Mouse (Mus musculus): ENCODE measurements around the gene Tmem178b. TPM values are rescaled to one million over a fixed set of nuclear protein-coding genes. Genes with fewer than 3 reads are reported as not detected.

Tmem178b gene
- polyA plus RNA-seq, 1 experiment from 2014 or later: 0.24 TPM

DNA sequence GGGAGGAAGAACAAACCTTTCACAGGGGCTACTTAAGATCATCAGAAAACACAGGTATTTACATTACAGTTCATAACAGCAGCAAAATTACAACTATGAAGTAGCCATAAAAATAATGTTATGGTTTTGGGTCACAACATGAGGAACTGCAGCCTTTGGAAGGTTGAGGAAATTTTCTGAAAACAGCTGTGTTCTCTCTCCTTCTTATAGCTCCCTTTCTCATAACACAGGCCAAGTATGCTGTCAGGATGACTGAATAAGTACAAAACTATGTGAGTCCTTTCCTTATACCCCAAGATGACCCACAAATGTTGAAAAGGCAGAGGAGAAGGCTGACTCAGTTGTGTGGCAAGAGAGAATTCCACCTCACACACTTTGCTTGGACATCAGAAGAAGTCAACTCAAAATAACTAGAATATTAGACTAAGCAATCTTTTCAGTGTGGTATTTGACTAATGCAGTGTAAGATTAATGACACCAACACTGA is 347.6 kb downstream of the Tmem178b start:
- Histone ChIP-seq H3K9ac (ENCODE audit: low read length) (no peak overlapping the region), H3K36me3 (ENCODE audit: control insufficient read depth, insufficient read depth) (no peaks in the 10 kb centered on the region), H3K4me3 (ENCODE audit: low read length) (no peak overlapping the region), H3K27me3 (ENCODE audit: control insufficient read depth, insufficient read depth, low read length) (no peaks in the 10 kb centered on the region), H3K4me2 (ENCODE audit: low read depth, low read length) (no peak overlapping the region), H3K27ac (ENCODE audit: low read length) (no peak overlapping the region), H3K4me1 (ENCODE audit: control insufficient read depth, insufficient read depth, low read length) (no peaks in the 10 kb centered on the region), H3K9me3 (replicated peaks; ENCODE audit: control insufficient read depth, low read length) (no peaks in the 10 kb centered on the region)
- no peak for ATAC-seq (replicated peaks; ENCODE audit: extremely low read depth, insufficient read depth, low FRiP score)

DNA sequence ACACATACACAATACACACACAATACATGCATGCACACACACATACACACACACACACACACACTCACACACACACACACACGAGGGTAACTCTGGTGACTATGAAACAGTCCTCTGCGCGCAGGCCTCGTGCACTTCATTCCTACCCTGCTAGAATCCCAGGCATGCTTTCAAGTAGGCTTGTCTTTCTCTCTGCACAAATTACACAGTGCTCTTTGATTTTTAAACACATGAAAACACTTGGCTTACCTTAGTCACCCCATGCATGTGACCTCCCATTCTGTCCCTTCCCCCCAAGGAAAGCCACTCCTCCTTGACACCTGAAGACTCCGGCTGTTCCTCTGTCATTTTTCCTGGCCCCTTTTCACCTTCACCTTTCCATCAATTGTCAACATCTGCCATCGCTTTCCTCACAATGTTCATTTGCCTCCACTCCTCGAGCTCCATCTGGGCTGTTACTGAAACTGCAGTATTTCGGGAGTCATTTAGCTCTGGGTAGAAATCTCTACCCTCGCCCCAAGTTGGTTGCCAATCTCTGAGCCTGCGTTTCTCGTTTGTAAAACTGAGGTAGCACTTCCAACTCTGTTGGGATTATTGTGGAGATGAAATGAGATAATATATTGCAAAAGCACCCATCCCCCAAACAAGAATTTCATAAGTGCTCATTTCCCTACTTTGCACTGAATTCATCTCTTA is 352.7 kb downstream of the Tmem178b start:
- WGBS: 77% methylated on average over 11 of the region's 11 CpGs
- Histone ChIP-seq H3K36me3 (ENCODE audit: control insufficient read depth, insufficient read depth) (no peaks in the 10 kb centered on the region), H3K9ac (ENCODE audit: low read length) (no peak overlapping the region), H3K9me3 (replicated peaks; ENCODE audit: control insufficient read depth, low read length) (no peaks in the 10 kb centered on the region), H3K27ac (ENCODE audit: low read length) (no peak overlapping the region), H3K27me3 (ENCODE audit: control insufficient read depth, insufficient read depth, low read length) (no peaks in the 10 kb centered on the region), H3K4me1 (ENCODE audit: control insufficient read depth, insufficient read depth, low read length) (no peaks in the 10 kb centered on the region), H3K4me3 (ENCODE audit: low read length) (no peak overlapping the region), H3K4me2 (ENCODE audit: low read depth, low read length) (no peak overlapping the region)
- no peak for ATAC-seq (replicated peaks; ENCODE audit: extremely low read depth, insufficient read depth, low FRiP score)

DNA sequence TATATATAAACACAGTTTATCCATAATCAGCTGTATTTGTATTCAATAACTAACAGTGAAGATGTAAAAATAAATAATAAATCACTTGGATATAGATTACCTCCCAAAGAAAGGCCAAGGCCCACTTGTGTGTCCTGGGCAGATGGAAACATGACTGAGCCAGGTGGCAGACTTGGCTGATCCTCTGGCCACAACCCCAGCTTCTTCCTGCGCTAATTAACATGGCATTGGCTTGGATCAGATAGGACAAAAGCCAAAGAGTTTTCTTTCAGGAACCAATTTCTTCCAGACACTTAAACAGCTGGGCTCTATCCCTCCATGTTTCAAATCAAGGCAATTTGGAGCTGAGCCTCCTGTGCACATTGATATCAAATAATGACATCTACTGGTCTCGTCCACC is 355.9 kb downstream of the Tmem178b start:
- 63% methylated on average over 2 of the region's 2 CpGs for WGBS
- H3K9me3 ChIP-seq (replicated peaks; ENCODE audit: control insufficient read depth, low read length): no peaks in the 10 kb centered on the region
- H3K27ac ChIP-seq (ENCODE audit: low read length): no peak overlapping the region
- ATAC-seq (replicated peaks; ENCODE audit: extremely low read depth, insufficient read depth, low FRiP score): no peak
- H3K27me3 ChIP-seq (ENCODE audit: control insufficient read depth, insufficient read depth, low read length): no peaks in the 10 kb centered on the region
- H3K4me3 ChIP-seq (ENCODE audit: low read length): no peak overlapping the region
- no peak overlapping the region for H3K4me2 ChIP-seq (ENCODE audit: low read depth, low read length)
- no peaks in the 10 kb centered on the region for H3K4me1 ChIP-seq (ENCODE audit: control insufficient read depth, insufficient read depth, low read length)
- H3K9ac ChIP-seq (ENCODE audit: low read length): no peak overlapping the region
- no peaks in the 10 kb centered on the region for H3K36me3 ChIP-seq (ENCODE audit: control insufficient read depth, insufficient read depth)

DNA sequence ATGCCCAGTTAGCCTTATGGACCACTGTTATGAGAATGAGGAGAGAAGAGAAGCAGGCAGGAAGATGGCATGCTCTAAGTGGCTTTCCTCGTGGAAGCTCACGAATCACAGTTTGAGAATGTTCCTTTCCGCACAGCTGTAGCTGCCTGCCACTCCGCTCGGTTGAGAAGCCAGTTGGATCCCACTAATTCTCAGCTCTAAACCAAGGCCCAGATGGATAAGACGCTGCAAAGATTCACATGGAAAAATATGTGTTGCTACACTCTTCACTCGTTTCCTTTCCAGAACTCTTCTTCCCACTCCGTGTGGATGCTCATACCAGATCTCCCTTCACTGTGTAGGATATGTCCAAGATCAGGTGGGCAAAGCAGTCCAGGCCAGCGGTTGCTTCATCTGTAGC is 356.9 kb downstream of the Tmem178b start:
- Histone ChIP-seq H3K27me3 (ENCODE audit: control insufficient read depth, insufficient read depth, low read length) (no peaks in the 10 kb centered on the region), H3K27ac (ENCODE audit: low read length) (no peak overlapping the region), H3K4me3 (ENCODE audit: low read length) (no peak overlapping the region), H3K36me3 (ENCODE audit: control insufficient read depth, insufficient read depth) (no peaks in the 10 kb centered on the region), H3K9ac (ENCODE audit: low read length) (no peak overlapping the region), H3K9me3 (replicated peaks; ENCODE audit: control insufficient read depth, low read length) (no peaks in the 10 kb centered on the region), H3K4me1 (ENCODE audit: control insufficient read depth, insufficient read depth, low read length) (no peaks in the 10 kb centered on the region), H3K4me2 (ENCODE audit: low read depth, low read length) (no peak overlapping the region)
- ATAC-seq (replicated peaks; ENCODE audit: extremely low read depth, insufficient read depth, low FRiP score): no peak
- 81% methylated on average over 9 of the region's 9 CpGs for WGBS

DNA sequence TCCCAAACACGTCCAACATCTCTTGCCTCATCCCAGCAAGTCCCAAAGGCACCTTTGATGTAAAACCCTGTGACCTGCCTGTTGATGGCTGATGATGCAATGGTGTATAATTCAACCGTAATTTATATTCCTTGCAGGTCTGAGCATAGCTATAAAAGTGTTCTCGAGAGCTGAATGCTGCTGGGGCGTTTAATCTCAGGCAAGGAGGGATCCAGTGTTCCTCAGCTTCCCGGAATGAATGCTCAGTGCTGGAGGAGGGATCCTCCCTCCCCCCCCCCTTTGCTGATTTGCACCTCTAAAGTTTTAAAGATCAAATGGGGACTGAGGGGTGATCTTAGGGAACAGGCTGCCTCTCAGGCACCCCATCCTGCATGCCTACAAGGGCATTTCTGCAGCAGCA is 361.0 kb downstream of the Tmem178b start:
- Histone ChIP-seq H3K4me3 (ENCODE audit: low read length) (no peak overlapping the region), H3K9ac (ENCODE audit: low read length) (no peak overlapping the region), H3K36me3 (ENCODE audit: control insufficient read depth, insufficient read depth) (no peaks in the 10 kb centered on the region), H3K27ac (ENCODE audit: low read length) (no peak overlapping the region), H3K4me1 (ENCODE audit: control insufficient read depth, insufficient read depth, low read length) (no peaks in the 10 kb centered on the region), H3K9me3 (replicated peaks; ENCODE audit: control insufficient read depth, low read length) (no peaks in the 10 kb centered on the region), H3K27me3 (ENCODE audit: control insufficient read depth, insufficient read depth, low read length) (no peaks in the 10 kb centered on the region), H3K4me2 (ENCODE audit: low read depth, low read length) (no peak overlapping the region)
- 41% methylated on average over 5 of the region's 5 CpGs for WGBS
- no peak for ATAC-seq (replicated peaks; ENCODE audit: extremely low read depth, insufficient read depth, low FRiP score)

DNA sequence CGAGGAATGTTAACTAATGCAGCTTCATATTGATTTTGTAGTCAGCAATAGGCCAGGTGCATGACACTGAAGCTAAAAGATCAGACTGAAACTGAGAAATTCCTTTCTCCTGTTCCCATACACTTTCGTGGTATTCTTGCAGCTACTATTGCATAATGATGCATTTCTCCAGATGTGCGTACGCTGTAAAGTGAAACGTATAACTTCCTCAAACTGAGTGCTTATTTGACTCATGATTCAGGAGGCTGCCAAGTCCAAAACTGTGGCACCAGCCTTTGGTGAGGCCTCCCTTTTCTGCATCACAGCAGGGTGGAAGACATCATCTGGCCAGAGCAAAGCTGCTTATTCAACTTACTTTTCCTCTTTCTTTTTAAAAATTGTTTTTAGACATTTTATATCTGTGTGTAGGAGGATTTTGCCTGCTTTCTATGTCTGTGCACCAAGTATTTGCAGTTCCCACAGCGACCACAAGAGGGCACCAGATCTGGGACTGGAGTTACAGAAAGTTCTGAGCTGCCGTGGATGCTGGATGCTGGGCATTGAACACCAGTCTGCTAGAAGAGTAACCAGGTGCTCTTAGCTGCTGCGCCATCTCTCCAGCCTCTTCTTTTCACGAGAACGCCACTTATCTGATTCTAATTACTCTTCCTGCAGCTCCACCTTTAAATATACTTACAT is 362.9 kb downstream of the Tmem178b start:
- Histone ChIP-seq H3K9ac (ENCODE audit: low read length) (no peak overlapping the region), H3K27ac (ENCODE audit: low read length) (no peak overlapping the region), H3K27me3 (ENCODE audit: control insufficient read depth, insufficient read depth, low read length) (no peaks in the 10 kb centered on the region), H3K36me3 (ENCODE audit: control insufficient read depth, insufficient read depth) (no peaks in the 10 kb centered on the region), H3K9me3 (replicated peaks; ENCODE audit: control insufficient read depth, low read length) (no peaks in the 10 kb centered on the region), H3K4me1 (ENCODE audit: control insufficient read depth, insufficient read depth, low read length) (no peaks in the 10 kb centered on the region), H3K4me3 (ENCODE audit: low read length) (no peak overlapping the region), H3K4me2 (ENCODE audit: low read depth, low read length) (no peak overlapping the region)
- 34% methylated on average over 10 of the region's 10 CpGs for WGBS
- no peak for ATAC-seq (replicated peaks; ENCODE audit: extremely low read depth, insufficient read depth, low FRiP score)

DNA sequence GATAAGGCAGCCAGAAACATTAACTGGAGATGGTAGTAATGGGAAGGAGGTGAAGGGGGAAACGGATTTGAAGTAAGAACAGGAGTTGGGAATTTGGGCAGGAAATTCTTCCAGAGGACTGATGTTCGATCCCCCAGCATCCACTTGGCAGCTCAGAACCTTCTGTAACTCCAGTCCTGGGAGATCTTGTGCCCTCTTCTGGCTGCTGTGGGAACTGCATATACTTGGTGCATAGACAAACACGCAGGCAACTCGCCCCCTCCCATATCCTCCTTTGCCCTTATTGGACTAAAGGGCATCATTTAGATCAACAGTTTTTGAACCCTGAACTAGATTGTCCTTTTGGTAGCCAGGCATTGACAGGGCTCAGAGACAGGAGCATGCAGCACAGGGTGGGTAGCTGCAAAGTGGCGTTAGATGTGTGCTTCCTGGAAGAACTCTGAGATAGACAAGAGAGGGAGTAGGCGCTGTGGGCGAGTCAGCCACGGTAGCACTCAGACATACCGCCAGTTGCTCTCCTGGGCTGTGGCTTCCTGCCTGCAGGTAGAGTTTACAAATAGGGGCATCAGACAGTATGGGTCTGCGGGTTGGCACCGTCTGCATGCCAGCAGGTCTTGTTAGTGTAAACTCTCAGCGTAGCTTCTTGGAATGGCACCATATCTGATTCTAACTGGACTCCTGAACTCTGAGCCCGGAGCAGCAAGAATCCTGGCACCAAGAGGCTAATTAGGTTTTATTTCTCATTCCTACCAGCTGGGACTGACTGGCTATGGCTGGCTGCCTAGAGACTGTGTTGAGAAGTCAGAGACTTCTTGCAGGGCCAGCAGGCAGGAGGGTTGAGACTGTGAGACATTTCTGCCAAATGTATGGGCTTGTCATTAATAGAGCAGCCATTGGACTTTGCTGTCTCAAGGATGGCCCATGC is 364.0 kb downstream of the Tmem178b start:
- Histone ChIP-seq H3K4me2 (ENCODE audit: low read depth, low read length) (no peak overlapping the region), H3K27ac (ENCODE audit: low read length) (no peak overlapping the region), H3K27me3 (ENCODE audit: control insufficient read depth, insufficient read depth, low read length) (no peaks in the 10 kb centered on the region), H3K4me3 (ENCODE audit: low read length) (no peak overlapping the region), H3K9me3 (replicated peaks; ENCODE audit: control insufficient read depth, low read length) (no peaks in the 10 kb centered on the region), H3K36me3 (ENCODE audit: control insufficient read depth, insufficient read depth) (no peaks in the 10 kb centered on the region), H3K4me1 (ENCODE audit: control insufficient read depth, insufficient read depth, low read length) (no peaks in the 10 kb centered on the region), H3K9ac (ENCODE audit: low read length) (no peak overlapping the region)
- WGBS: 61% methylated on average over 13 of the region's 13 CpGs
- no peak for ATAC-seq (replicated peaks; ENCODE audit: extremely low read depth, insufficient read depth, low FRiP score)

DNA sequence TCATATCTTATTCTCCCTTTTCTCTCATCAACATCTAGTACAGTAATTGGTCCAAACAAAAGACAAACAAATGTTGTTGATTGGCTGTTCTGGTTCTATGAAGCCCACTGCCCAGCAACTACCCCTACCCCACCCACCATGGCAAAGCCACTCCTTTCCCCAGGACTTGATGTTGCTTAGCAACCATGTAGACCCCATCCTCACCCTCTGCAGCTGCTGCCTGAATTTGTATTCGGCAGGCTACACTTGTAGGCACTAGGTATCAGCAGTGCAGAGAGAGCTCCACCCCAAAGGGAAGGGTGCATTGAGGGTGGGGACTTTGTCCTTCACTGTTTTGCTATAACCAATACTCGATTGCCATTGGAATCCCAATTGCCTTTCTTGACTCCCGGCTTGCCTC is 365.8 kb downstream of the Tmem178b start:
- Histone ChIP-seq H3K36me3 (ENCODE audit: control insufficient read depth, insufficient read depth) (no peaks in the 10 kb centered on the region), H3K4me3 (ENCODE audit: low read length) (no peak overlapping the region)
- 56% methylated on average over 3 of the region's 3 CpGs for WGBS

DNA sequence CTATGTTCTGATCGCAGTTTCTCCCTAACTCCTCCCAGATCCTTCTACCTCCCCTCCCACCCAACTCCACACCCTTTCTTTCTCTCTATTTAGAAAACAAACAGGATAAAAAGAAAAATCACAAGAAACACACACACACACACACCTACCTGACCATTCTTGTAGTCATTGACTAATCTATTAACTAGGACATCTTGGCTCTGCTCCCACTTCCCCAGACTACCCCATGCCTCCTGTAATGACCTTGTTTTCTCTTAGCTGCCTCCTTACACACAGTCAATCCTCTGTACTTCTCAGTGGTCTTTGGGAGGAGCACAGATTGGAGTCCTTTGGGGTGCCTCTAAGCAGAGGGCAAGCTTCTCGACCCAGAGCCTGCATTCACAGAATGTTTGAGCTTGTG is 367.6 kb downstream of the Tmem178b start:
- Histone ChIP-seq H3K36me3 (ENCODE audit: control insufficient read depth, insufficient read depth) (no peaks in the 10 kb centered on the region), H3K27ac (ENCODE audit: low read length) (no peak overlapping the region), H3K9ac (ENCODE audit: low read length) (no peak overlapping the region), H3K4me2 (ENCODE audit: low read depth, low read length) (no peak overlapping the region), H3K9me3 (replicated peaks; ENCODE audit: control insufficient read depth, low read length) (no peaks in the 10 kb centered on the region), H3K4me3 (ENCODE audit: low read length) (no peak overlapping the region), H3K4me1 (ENCODE audit: control insufficient read depth, insufficient read depth, low read length) (no peaks in the 10 kb centered on the region), H3K27me3 (ENCODE audit: control insufficient read depth, insufficient read depth, low read length) (no peaks in the 10 kb centered on the region)
- ATAC-seq (replicated peaks; ENCODE audit: extremely low read depth, insufficient read depth, low FRiP score): no peak
- 66% methylated on average over 2 of the region's 2 CpGs for WGBS

More for the DNA sequence above, 365.8 kb downstream of the Tmem178b start:
- Histone ChIP-seq H3K27ac (ENCODE audit: low read length) (no peak overlapping the region), H3K9ac (ENCODE audit: low read length) (no peak overlapping the region), H3K4me1 (ENCODE audit: control insufficient read depth, insufficient read depth, low read length) (no peaks in the 10 kb centered on the region), H3K4me2 (ENCODE audit: low read depth, low read length) (no peak overlapping the region), H3K27me3 (ENCODE audit: control insufficient read depth, insufficient read depth, low read length) (no peaks in the 10 kb centered on the region), H3K9me3 (replicated peaks; ENCODE audit: control insufficient read depth, low read length) (no peaks in the 10 kb centered on the region)
- ATAC-seq (replicated peaks; ENCODE audit: extremely low read depth, insufficient read depth, low FRiP score): no peak

Data from heart, embryonic 16.5 days (tissue).